ENCODE assay signal across 20 mouse cellular contexts in genomic region chr2:57522983-57523382, GRCm38 (mm10).
A peak's percentile ranks its signal among the peaks of the same experiment; 100 is the strongest.
DNase-seq lines count a peak whose midpoint lies in the region; ATAC-seq and TF ChIP-seq lines count a peak whose summit lies in the region.
"Had no signal": no experiment of that assay in that cellular context is flagged by ENCODE, and none has a peak within 500 bp of the region (broad histone marks: within the 10 kb centered on the region; RNA-seq: fewer than 3 reads in every experiment).

No protein-coding gene starts in this region.

- 31% methylated on average over 8 of the region's 8 CpGs for WGBS in forebrain, embryonic 12.5 days
- WGBS in forebrain, postnatal 0 days, result 20% methylated on average over 8 of the region's 8 CpGs
- WGBS in forebrain, embryonic 16.5 days, result 15% methylated on average over 8 of the region's 8 CpGs
- 55% methylated on average over 8 of the region's 8 CpGs for WGBS in midbrain, embryonic 13.5 days

- H3K4me1 ChIP-seq in forebrain, embryonic 12.5 days, result peaks cover 11% of the 10 kb centered on the region; the same call in 1 of the 2 replicates
- no peaks in the 10 kb centered on the region for H3K4me1 ChIP-seq in forebrain, postnatal 0 days (ENCODE audit: insufficient read depth)
- 0 out of 2 replicates have a peak, but pooled peaks cover 3% of the 10 kb centered on the region for H3K4me1 ChIP-seq in forebrain, embryonic 16.5 days (replicated peaks; ENCODE audit: control insufficient read depth, insufficient read depth, low read length)
- peaks cover 11% of the 10 kb centered on the region; the same call in 1 of the 2 replicates for H3K4me1 ChIP-seq in midbrain, embryonic 13.5 days (replicated peaks)
- H3K4me1 ChIP-seq: embryonic facial prominence, embryonic 10.5 days; limb, embryonic 15.5 days; neural tube, embryonic 12.5 days; stomach, embryonic 15.5 days had no signal

- H3K9ac ChIP-seq in forebrain, embryonic 12.5 days, result no peak overlapping the region
- H3K9ac ChIP-seq in forebrain, postnatal 0 days, result no peak overlapping the region
- no peak overlapping the region for H3K9ac ChIP-seq in forebrain, embryonic 16.5 days (replicated peaks; ENCODE audit: low read depth, low read length)
- no peak overlapping the region for H3K9ac ChIP-seq in midbrain, embryonic 13.5 days (replicated peaks)
- H3K9ac ChIP-seq: limb, embryonic 15.5 days; neural tube, embryonic 12.5 days; stomach, embryonic 15.5 days had no signal

- no peaks in the 10 kb centered on the region for H3K27me3 ChIP-seq in forebrain, embryonic 12.5 days
- H3K27me3 ChIP-seq in forebrain, postnatal 0 days (ENCODE audit: insufficient read depth, low read length), result no peaks in the 10 kb centered on the region
- no peaks in the 10 kb centered on the region for H3K27me3 ChIP-seq in forebrain, embryonic 16.5 days (replicated peaks; ENCODE audit: control insufficient read depth, insufficient read depth, low read length)
- 0 out of 2 replicates have a peak, but pooled peaks cover 2% of the 10 kb centered on the region for H3K27me3 ChIP-seq in midbrain, embryonic 13.5 days
- H3K27me3 ChIP-seq: limb, embryonic 15.5 days; neural tube, embryonic 12.5 days; stomach, embryonic 15.5 days had no signal

- TF ChIP-seq CTCF in forebrain, postnatal 0 days (IDR thresholded peaks at IDR 0.05; ENCODE audit: low read depth), result no peak

- H3K4me2 ChIP-seq in forebrain, embryonic 12.5 days, result no peak overlapping the region
- H3K4me2 ChIP-seq in forebrain, postnatal 0 days (ENCODE audit: low read depth), result no peak overlapping the region
- H3K4me2 ChIP-seq in forebrain, embryonic 16.5 days (ENCODE audit: low read length), result no peak overlapping the region
- no peak overlapping the region for H3K4me2 ChIP-seq in midbrain, embryonic 13.5 days (replicated peaks)
- H3K4me2 ChIP-seq: limb, embryonic 15.5 days; neural tube, embryonic 12.5 days; stomach, embryonic 15.5 days had no signal

- no peaks in the 10 kb centered on the region for H3K9me3 ChIP-seq in forebrain, embryonic 12.5 days
- no peaks in the 10 kb centered on the region for H3K9me3 ChIP-seq in forebrain, postnatal 0 days (ENCODE audit: low read length)
- no peaks in the 10 kb centered on the region for H3K9me3 ChIP-seq in forebrain, embryonic 16.5 days (ENCODE audit: control insufficient read depth, low read length)
- no peaks in the 10 kb centered on the region for H3K9me3 ChIP-seq in midbrain, embryonic 13.5 days
- H3K9me3 ChIP-seq: embryonic facial prominence, embryonic 10.5 days; limb, embryonic 15.5 days; neural tube, embryonic 12.5 days; stomach, embryonic 15.5 days had no signal

- H3K27ac ChIP-seq in forebrain, embryonic 12.5 days, result no peak overlapping the region
- H3K27ac ChIP-seq in forebrain, postnatal 0 days (ENCODE audit: low read depth, low read length), result no peak overlapping the region
- H3K27ac ChIP-seq in forebrain, embryonic 16.5 days (ENCODE audit: low read length), result no peak overlapping the region
- no peak overlapping the region for H3K27ac ChIP-seq in midbrain, embryonic 13.5 days
- H3K27ac ChIP-seq: embryonic facial prominence, embryonic 10.5 days; limb, embryonic 15.5 days; neural tube, embryonic 12.5 days; stomach, embryonic 15.5 days had no signal

- DNase-seq in forebrain, postnatal 0 days, result no peak
- DNase-seq in retina, embryonic 14.5 days (ENCODE audit: low spot score), result peak; percentile 63
- no peak for DNase-seq in cerebellum, adult 9-11 months
- no peak for DNase-seq in urinary bladder, adult 2 months (ENCODE audit: low spot score)
- no peak for DNase-seq in right cerebral cortex, adult 2 months (ENCODE audit: low spot score in 2 of 2)
- DNase-seq: cerebellum, adult 11 months; cerebellum, postnatal 36 days; gastrocnemius, postnatal 25 days; kidney, adult 9 months; kidney, postnatal 4 days; lung, postnatal 14 days; spleen, adult 18-20 months had no signal

- H3K4me3 ChIP-seq in forebrain, embryonic 12.5 days (replicated peaks), result no peak overlapping the region
- H3K4me3 ChIP-seq in forebrain, postnatal 0 days (ENCODE audit: low read depth, low read length), result no peak overlapping the region
- no peak overlapping the region for H3K4me3 ChIP-seq in forebrain, embryonic 16.5 days (replicated peaks; ENCODE audit: low read length)
- no peak overlapping the region for H3K4me3 ChIP-seq in midbrain, embryonic 13.5 days (replicated peaks)
- H3K4me3 ChIP-seq: embryonic facial prominence, embryonic 10.5 days; erythroblast, embryonic 14.5 days; limb, embryonic 15.5 days; neural tube, embryonic 12.5 days; stomach, embryonic 15.5 days had no signal

- H3K36me3 ChIP-seq in forebrain, embryonic 12.5 days (replicated peaks), result no peaks in the 10 kb centered on the region
- H3K36me3 ChIP-seq in forebrain, postnatal 0 days (ENCODE audit: insufficient read depth), result no peaks in the 10 kb centered on the region
- no peaks in the 10 kb centered on the region for H3K36me3 ChIP-seq in forebrain, embryonic 16.5 days (ENCODE audit: control insufficient read depth, insufficient read depth)
- no peaks in the 10 kb centered on the region for H3K36me3 ChIP-seq in midbrain, embryonic 13.5 days
- H3K36me3 ChIP-seq: embryonic facial prominence, embryonic 10.5 days; limb, embryonic 15.5 days; neural tube, embryonic 12.5 days; stomach, embryonic 15.5 days had no signal

- ATAC-seq in forebrain, embryonic 12.5 days (ENCODE audit: low FRiP score), result peak; percentile 89
- ATAC-seq in forebrain, postnatal 0 days, result no peak
- peak; percentile 87 for ATAC-seq in forebrain, embryonic 16.5 days
- peak; percentile 86 for ATAC-seq in midbrain, embryonic 13.5 days
